Mouse (Mus musculus) left cerebral cortex, adult 9 months (tissue): ENCODE measurements at regions not wholly inside any gene's neighbourhood (a gene's known extent, or its start where the extent isn't known, plus 50 kb on each side); places are given as distances from the start of the nearest gene placed in this dataset.
A peak's percentile ranks its signal among the peaks of the same experiment; 100 is the strongest.

ENCODE experiments used
- DNase-seq, 2 experiments: peaks; one replicate each; pipeline ENCODE4 v3.0.0; 2022; ENCODE audit warnings: low spot score in 2 of 2

DNA sequence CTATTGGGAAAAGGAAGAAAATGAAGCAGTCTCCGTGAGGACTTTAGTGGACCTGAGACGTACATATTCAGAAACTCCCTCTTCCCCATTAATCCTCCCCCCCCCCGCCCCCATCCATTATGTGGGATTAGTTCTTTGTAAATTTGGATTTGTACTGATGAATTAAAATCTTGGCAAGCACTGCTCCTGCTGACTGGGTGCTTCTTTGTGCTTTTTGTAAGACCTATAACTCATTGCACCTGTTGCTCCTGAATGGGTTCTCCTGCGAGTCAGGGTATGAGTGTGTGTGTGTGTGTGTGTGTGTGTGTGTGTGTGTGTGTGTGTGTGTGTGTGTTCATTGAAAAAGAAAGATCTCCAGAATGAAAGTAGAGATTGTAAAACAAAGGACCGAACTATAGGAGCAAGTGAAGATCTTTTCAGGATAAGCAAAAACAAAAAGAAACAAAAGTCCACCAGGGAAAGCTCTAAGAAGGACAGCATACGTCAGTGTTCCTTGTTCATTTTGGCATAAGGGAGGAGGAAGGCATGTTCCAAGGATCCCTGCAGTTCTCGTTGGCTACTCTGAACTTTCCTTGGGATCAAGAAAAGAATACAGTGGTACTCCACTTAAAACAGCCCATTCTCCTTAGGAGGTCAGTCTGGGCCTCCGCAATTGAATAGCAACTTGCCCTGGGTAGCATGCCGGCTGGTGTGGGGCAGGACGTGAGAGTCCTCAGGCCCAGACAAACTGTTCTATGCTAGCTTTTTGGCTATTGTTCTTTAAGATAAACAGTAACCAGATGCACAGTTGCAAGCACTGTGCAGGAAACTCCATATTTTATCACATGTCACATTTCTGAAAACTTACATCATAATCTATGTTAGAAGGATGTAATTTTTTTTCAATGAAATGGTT, 131.9 kb upstream of the Zfp462 start:
- DNase-seq: no peak

DNA sequence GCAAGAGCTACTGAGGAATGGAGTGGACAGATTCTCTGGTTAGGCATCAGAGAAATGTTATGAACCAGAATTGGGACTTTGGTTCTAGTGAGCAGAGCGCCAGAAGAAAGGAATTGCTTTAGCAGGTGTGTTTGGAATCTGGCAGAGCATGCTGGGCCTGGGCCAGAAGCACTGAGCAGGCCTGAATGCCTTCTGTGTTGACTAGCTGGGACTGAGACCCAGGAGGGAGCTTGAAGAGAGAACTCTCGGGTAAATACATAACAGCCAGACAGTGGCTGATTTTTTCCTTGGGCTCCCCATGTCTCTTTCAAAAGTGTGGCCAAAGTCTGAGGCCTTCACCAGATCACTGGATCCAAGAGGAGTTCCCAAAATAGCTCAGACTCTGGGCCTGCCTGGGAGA, 107.5 kb upstream of the Zfp462 start:
- peak in 1 of 2 experiments; percentile 35 for DNase-seq

DNA sequence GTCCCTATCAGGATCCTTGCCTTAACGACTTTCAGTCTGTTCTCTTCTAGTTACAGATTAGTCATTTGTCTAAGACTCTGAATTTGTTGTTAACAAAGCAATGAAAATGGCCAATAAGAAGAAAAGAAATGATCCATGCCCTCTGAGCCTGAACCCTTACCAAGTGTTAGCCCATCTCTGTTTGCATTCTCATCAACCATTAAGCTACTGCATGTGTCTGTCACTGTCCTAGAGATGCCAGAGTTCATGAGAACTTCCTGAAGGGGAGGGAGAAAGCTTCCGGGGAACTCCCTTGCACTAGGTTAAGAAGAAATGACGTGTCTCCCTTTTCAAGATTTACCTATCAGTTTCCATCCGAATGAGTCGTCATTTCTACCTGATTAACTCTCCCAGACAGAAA, 106.7 kb upstream of the Zfp462 start:
- DNase-seq: no peak

DNA sequence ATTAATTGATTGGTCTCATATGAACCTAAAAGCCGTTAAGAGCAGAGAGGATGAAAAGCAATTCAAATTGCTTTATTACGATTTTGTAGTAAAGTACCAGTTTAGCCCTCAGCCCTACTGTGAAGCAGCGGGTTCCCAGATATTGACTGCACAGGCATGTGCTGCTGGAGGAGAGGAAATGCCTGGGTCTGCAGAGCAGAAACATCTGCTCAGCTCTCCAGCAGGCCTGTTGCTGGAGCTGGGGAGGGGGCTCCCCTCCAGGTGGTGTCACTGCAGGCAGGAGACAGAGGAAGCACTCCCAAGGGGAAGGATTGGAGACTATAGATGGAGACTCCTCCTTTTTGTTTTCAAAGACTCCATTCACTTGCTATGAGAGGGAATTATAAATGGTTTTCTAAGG, 106.1 kb upstream of the Zfp462 start:
- DNase-seq: no peak

DNA sequence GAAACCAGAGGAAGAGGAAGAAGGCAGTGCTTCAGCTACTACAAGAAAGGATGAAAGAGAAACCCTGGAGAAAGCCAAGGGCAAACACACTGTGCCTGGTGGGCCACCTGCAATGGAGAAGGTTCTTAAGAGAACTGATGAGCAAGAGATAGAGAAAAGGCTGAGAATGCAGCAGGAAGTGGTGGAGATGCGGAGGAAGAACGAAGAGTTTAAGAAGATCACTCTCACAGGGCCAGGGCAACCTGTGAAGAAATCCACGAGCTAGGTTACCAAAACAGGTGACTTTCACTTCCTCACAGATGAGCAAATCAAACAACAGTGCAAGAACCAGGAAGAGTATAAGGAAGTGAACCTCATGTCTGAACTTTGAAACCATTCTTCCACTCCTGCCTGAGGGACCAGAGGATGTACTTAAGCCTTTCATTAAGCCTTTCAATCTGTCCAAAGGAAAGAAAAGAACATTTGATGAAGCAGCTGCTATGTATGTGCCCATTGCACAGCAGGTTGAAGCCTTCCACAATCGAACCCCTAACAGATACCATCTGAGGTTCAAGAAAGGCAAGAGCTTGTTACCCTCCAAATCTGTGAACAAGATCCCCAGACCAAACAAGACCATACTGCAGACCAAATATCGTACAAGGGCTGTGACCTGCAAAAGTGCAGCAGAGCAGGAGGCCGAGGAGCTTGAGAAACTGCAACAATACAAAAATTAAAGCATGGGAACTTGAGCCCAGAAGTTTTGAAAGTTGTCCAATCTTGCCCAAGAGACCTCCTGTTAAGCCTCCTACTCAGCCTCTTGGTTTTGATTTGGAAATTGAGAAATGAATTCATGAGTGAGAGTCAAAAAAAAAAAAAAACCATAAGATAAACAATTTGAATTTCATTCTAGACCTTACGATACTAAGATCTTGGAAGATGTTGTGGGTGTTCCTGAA, 91.6 kb upstream of the Zfp462 start:
- no peak for DNase-seq

DNA sequence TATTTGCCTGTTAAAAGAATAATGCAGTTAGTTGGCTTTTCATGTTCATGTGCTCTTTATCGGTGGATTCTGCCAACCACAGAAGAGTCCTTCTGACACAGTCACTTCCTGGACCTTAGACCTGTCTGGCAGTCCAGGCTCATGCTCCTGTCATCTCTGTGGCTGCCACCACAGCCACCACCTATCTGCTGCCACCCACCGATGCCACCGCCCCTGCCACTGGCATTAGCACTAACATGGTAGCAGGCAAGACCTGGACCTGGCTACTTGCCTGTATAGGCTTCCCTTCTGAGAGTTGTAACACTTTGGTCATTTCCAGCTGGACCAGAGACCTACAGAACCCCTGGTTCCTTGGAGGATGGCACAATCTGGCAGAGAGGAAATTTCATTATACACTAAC, 86.2 kb upstream of the Zfp462 start:
- DNase-seq: no peak

DNA sequence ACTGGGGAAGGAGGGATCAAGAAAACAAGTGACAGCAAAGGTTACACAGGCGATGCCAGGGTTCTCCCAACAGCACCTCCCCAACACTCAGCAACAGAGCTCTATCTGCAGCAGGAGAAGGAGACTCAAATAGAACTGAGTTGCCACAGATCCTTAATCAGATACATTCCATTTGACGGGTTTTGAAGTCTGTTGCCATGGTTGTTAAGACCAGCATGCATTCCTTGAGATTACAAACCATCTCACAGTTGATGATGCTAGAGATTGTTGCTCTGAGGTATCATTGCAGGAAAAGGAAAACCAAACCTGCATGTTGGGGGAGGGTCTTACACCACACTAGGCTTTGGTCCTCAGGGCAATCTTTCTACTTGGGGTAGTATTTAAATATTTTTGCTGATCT, 78.8 kb upstream of the Zfp462 start:
- DNase-seq: no peak

DNA sequence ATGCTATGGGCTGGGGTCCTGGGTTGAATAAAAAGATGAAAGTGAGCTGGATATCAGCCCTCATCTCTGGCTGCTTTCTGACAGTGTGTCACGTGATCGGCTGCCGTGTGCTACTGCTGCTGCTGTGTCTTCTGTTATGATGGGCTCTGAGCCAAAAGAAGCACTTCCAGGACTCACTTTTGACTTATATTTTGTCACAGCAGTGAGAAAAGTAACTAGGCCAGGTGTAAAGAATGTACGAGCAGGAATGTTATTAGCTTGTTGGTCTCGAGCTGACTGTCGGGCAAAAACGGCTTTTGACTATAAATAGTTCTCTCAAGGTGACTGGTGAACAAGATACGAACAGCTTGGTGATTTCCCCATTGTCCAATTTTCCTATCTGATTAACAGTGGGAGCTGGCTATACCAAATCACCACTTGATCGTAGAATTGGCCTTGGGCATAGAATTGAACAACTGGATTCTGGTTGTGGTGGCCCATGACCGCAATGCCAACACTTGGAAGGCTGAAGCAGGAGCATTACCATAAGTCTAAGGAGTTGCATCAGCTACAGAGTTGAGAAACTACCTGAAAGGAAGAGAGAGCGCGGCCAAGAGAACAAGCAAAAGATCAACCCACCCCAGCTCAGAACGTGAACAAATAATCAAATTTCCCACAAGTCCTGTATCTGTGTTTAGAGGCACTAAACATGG, 70.6 kb upstream of the Zfp462 start:
- DNase-seq: no peak

DNA sequence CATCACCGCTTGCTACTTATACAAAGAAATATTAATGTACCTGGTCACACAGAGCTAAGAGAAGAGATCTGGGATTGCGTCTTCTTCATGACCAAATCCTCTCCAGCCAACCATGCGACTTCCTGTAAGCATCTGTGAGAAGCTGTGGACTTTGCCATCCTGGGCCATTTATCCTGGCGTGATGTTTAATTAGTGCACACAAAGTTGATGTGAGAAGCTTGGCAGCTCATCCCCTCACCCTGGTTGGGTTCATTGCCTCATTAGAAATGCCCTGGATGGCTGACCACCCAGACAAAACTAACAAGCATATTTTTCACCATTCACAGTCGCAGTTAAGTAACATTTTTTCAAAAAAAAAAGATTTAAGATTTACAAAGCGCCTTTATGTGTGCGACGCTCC, 69.3 kb upstream of the Zfp462 start:
- no peak for DNase-seq

DNA sequence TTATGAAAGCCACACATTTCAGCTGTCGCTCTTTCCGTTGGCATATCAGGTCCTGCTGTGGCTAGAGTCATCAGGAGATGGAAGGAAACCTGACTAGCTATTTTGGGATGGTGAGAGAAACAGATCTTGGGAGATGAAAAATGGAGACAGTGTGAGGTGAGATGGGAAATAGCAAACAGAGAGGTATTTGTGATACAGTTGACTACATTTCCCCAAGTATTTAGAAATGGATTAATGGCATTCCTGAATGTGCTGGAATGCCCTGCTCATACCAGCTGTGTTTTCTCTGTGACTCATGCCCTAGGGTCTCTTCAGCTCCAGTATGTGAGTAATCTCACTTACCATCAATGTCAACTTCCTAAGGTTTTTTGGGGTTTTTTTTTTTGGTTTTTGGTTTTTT, 67.5 kb upstream of the Zfp462 start:
- no peak for DNase-seq

DNA sequence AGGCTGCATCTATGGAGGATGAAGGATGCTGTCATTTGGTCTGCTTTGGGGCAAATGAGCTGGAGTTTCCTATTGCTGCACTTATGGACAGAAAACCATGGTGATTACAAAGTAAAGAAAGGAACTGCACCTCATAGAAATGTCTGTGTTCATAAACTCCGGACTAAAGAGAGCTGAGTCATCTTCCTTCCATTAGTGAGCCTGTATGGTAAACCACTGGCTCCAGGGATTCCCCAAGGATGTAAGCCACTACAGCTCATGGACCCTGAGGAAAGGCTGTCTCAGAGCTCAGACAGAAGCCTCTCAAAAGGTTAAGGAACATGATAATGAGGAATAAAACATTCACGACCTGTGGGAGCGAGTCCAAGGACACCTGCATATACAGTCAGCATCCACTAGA, 66.3 kb upstream of the Zfp462 start:
- DNase-seq: no peak

DNA sequence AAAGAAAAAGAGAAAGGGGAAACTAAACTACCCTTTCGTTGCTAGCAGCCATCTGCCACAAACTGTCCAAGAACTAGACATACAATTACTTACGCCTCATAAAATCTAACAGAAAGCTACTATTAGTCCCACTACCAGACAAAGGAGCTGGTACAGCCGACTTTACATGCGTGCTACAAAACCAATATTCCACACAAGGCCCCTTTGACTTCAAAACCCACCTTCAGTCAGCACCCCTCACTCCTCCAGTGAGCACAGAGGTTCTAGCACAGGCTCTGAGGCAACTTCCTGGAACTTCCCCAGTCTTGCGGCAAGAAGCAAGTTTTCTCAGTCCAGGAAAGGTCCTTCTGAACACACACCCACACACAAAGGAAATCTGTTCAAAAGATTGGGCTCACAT, 51.6 kb upstream of the Zfp462 start:
- no peak for DNase-seq
